20 mouse cellular contexts compared by ENCODE assay signal in genomic region chr11:25391649-25392048, GRCm38 (mm10).
DNase-seq lines count a peak whose midpoint lies in the region; ATAC-seq lines count a peak whose summit lies in the region.
"Had no signal": no experiment of that assay in that cellular context is flagged by ENCODE, and none has a peak within 500 bp of the region (broad histone marks: within the 10 kb centered on the region; RNA-seq: fewer than 3 reads in every experiment).

No protein-coding gene starts in this region.

- no peak for DNase-seq in frontal cortex, postnatal 25 days (ENCODE audit: low spot score in 2 of 2)
- peak; percentile 36 for DNase-seq in brain, adult 2 months (ENCODE audit: low read depth, low spot score)
- peak; percentile 18 for DNase-seq in telencephalon, adult 2 months (ENCODE audit: low read depth, low spot score)
- DNase-seq in natural killer cell, adult 2 months (ENCODE audit: low spot score in 2 of 2) = no peak
- DNase-seq: adrenal gland, adult 2 months; adrenal gland, adult 8-10 months; adrenal gland, postnatal 10 days; adrenal gland, postnatal 14 days; adrenal gland, postnatal 25 days; adrenal gland, postnatal 36 days; B cell, adult 2 months; cerebellum, adult 11 months; cerebellum, adult 11-12 months; cerebellum, adult 18-20 months; cerebellum, adult 2 months had no signal

- peak; percentile 74 for ATAC-seq in frontal cortex, adult (ENCODE audit: low TSS enrichment)
- ATAC-seq in megakaryocyte, adult 5-6 weeks (ENCODE audit: poor library complexity, severe bottlenecking) = no peak
- ATAC-seq: activated CD4-positive, CD25-positive, alpha-beta regulatory T cell, adult 4 months; CD4-positive, CD25-positive, alpha-beta regulatory T cell, adult 4 months; Patski had no signal

Comparison
In these comparisons a context has a peak if more than half of its experiments do, and no peak if none do; other contexts are left out.
1. DNase-seq: peak in brain, adult 2 months (single experiment) and telencephalon, adult 2 months (single experiment); none in frontal cortex, postnatal 25 days (0 of 2) and natural killer cell, adult 2 months (0 of 2).